Mouse (Mus musculus): ENCODE measurements around the gene Srsf6.

GRCm38 (mm10) chr2:162931674-162932650 lies 634 bp downstream of the Srsf6 start:
- no peak for TF ChIP-seq CTCF (IDR thresholded peaks at IDR 0.05; ENCODE audit: borderline replicate concordance, insufficient read depth, low read depth, low read length)
- TF ChIP-seq POLR2A (IDR thresholded peaks at IDR 0.05; ENCODE audit: borderline replicate concordance, insufficient read depth, low read length) = peak; percentile 9; the same call in 1 of the 2 replicates

Data from cerebellum, adult 2 months (tissue).